Mouse (Mus musculus) bone marrow, adult 2 months (tissue): Measurements from ENCODE around the gene Enho. TPM values are rescaled to one million over a fixed set of nuclear protein-coding genes. Genes with fewer than 3 reads are reported as not detected.
A peak's percentile ranks its signal among the peaks of the same experiment; 100 is the strongest.

ENCODE experiments used
- H3K27ac ChIP-seq: fragments of 200-500 bp; 2 replicates; pipeline ENCODE4 v1.5.1; 2012; ENCODE audit warnings: low read depth, mild to moderate bottlenecking, control low read depth, inconsistent platforms, low read length; ENCODE audit not compliant: control insufficient read depth, poor library complexity, insufficient read depth
- H3K4me1 ChIP-seq: fragments of 200-500 bp; 2 replicates; pipeline ENCODE4 v1.6.1; 2011; ENCODE audit warnings: low read length; ENCODE audit not compliant: control insufficient read depth, insufficient read depth
- H3K4me3 ChIP-seq: fragments of 200-500 bp; replicated peaks from 2 replicates; pipeline ENCODE3; 2011; ENCODE audit warnings: mild to moderate bottlenecking, low read depth, low read length, control low read depth; ENCODE audit not compliant: control insufficient read depth
- CTCF ChIP-seq: fragments of 200-500 bp; IDR thresholded peaks from 2 replicates; pipeline ENCODE4 v1.5.1; 2011; ENCODE audit warnings: low read length, control low read depth; ENCODE audit not compliant: control insufficient read depth, insufficient read depth
- POLR2A ChIP-seq: fragments of 200-500 bp; IDR thresholded peaks from 2 replicates; pipeline ENCODE4 v1.6.1; 2011; ENCODE audit warnings: low read depth, mild to moderate bottlenecking, control low read depth, low read length, borderline replicate concordance; ENCODE audit not compliant: control insufficient read depth
- WGBS: fragments of 180-500 bp; shearing (Covaris S2); methylation state at CpG from one replicate; pipeline ENCODE4 v1.1.7; 2018; 5-methylcytosine and 5-hydroxymethylcytosine counted together
- polyA plus RNA-seq: library from polyadenylated mRNA; stranded (reverse); fragments of >200 nt; gene quantifications from 2 replicates; pipeline ENCODE4 v1.2.4, GENCODE M21; 2011; ENCODE audit warnings: low replicate concordance; ENCODE audit not compliant: missing spikeins, insufficient read depth, insufficient read length

Gene Enho
- polyA plus RNA-seq, 1 experiment: 1.2 TPM

DNA sequence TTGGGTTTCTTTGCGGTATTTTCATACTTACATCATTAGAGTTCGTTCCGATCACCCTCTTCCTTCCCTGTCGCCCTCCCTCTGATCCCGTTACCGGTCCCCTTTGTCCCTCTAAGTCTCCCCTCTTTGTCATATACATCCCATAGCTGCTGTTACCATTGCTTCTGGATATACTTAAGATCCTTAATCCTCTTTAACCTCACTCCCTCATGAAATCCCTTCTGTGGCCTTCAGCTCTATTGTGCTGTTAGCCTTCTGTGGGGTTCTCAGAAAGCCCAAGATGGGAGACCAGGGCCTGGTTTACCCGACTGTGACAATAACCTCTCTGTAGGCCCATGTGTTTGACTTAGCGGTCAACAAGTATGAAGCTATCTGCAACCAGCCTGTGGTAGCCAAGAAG is 5.5 kb downstream of the Enho start:
- TF ChIP-seq POLR2A (no peak), CTCF (no peak)
- Histone ChIP-seq H3K4me3 (no peak overlapping the region), H3K4me1 (peaks cover 2% of the 10 kb centered on the region), H3K27ac (no peak overlapping the region)
- WGBS: 87% methylated on average over 8 of the region's 8 CpGs

DNA sequence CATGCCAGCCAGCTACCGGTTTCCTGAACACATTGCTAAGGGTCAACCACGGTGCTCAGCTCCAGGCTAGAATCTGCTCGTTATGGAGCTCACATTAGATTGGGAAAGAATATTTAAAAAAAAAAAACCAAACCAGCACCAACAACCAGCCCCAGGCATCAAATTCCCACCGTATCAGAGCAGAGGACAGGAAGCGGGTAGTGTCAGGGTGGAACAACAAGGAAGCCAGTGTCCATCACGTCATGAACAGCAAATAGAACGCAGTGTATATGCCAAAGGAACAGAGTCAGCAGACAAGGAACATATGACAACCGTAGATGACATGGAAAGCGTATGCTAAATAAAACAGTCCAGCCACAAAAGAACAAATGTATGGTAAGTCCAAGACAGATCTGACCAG is 7.1 kb downstream of the Enho start:
- no peaks in the 10 kb centered on the region for H3K4me1 ChIP-seq
- WGBS: 50% methylated on average over 9 of the region's 9 CpGs
- no peak overlapping the region for H3K4me3 ChIP-seq
- no peak overlapping the region for H3K27ac ChIP-seq
- TF ChIP-seq POLR2A: no peak
- TF ChIP-seq CTCF: no peak

GRCm38 (mm10) chr4:41631390-41631789 is 8.7 kb downstream of the Enho start:
- no peak overlapping the region for H3K27ac ChIP-seq
- H3K4me3 ChIP-seq: no peak overlapping the region
- TF ChIP-seq CTCF: no peak
- no peak for TF ChIP-seq POLR2A
- 23% methylated on average over 11 of the region's 11 CpGs for WGBS
- H3K4me1 ChIP-seq: no peaks in the 10 kb centered on the region

DNA sequence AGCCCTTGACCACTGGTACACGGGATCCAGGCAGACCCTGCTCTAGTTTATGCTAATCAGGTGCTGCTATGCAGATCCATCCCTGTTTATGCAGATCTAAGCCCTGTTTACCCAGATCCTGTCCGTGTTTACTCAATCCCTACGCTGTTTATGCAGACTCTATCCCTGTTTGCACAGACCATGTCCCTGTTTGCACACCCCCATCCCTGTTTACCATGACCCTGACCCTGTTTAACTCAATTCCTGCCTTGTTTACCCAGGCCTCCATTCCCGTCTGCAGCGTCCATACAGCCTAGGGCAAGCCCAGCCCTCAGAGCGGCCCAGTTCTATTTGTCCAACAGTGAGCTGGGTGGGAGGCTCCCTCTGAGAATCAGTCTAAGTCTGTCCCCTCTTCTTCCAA is 9.9 kb downstream of the Enho start:
- WGBS: 75% methylated on average over 6 of the region's 6 CpGs
- TF ChIP-seq POLR2A (no peak), CTCF (no peak)
- Histone ChIP-seq H3K4me1 (no peaks in the 10 kb centered on the region), H3K27ac (no peak overlapping the region), H3K4me3 (no peak overlapping the region)

DNA sequence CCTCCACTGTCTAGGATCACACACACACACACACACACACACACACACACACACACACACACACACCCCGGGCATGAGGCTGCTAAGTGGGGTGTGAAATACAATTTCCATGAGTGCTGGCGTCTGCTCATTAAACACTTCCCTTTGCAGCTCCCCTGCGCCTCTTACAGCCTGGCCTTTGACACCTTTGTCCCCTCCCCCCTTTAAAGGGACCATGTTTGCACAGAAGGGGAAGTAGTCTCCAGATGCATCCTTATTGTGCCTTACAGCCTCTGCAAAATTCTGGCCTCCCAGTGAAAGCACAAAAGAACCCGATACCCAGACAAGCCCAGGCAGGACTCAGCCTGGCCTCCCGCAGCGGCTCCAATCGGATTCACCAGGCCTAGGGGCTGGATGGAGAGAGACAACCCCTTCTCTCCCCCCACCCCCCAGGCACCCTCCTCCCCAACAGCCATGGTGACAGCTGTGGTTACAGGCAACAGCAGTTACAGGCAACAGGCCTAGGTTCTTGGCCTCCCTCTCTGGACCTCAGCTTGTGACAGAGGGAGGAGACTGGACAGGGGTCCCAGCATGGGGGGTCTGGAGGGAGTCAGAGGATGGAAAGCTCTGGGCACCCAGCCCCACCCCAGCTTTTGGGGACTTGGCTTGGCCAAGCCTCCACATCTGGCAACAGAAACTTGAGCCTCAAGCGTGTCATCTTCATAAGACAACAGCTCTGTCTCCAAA is 11.8 kb downstream of the Enho start:
- Histone ChIP-seq H3K4me3 (no peak overlapping the region), H3K4me1 (no peaks in the 10 kb centered on the region), H3K27ac (0 out of 2 replicates have a peak overlapping the region, but pooled peaks have one; percentile 12)
- WGBS: 8% methylated on average over 8 of the region's 8 CpGs
- no peak for TF ChIP-seq POLR2A

DNA sequence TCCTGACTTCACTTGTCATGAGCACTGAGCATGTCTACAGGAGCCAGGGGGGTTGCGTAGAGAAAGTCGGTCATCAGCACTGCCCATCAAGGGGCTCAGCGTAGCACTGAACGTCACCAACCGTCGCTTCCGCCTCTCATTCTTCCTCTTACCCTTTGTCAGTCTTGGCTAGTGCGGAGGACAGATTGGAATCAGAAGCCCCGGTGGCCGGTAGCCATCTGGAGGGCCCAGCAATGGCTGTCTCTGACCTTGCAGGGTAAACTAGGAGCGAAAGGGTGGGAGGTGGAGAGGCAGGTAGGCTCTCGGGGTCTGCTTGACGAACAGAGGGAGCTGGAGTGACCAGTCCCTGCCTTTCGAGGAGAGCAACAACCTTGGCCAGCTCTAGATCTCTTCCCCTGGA is 18.1 kb downstream of the Enho start:
- TF ChIP-seq CTCF: no peak
- no peak for TF ChIP-seq POLR2A
- 83% methylated on average over 14 of the region's 14 CpGs for WGBS
- Histone ChIP-seq H3K27ac (no peak overlapping the region), H3K4me1 (no peaks in the 10 kb centered on the region), H3K4me3 (no peak overlapping the region)

DNA sequence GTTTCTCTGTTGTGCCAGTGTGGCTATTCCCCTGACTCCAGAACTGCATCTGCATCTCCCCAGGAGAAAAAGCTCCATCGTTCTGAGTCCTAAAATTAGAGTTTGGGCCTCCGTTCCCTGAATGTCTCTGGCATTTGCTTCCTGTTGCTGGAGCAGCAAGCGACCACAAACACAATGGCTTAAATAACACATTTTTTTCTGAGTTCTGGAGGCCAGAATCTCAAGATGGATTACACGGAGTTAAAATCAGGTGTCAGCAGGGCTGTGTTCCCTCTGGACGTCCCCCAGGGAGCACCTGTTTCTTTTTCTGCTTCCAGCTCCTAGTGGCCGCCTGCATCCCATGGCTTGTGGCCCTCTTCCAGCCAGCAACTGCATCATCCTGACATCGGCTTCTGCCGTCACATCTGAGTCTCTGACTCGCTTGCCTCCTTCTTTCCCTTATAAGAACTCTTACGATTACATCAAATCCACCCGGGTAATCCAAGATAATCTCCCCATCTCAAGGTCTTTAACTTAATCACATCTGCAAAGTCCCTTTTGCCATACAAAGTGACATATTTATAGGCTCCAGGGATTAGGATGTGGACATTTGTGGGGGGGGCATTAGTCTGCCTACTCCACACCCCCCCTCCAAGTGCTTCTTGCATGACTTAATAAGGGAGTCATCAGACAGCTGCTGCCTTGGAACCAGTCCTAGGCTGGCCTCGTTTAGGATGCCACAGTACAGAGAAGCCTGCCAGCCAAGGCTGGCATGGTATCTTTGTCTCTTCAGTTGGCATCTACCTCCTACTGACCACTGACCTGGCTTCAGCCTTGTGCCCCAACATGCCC is 21.0 kb downstream of the Enho start:
- H3K4me1 ChIP-seq: no peaks in the 10 kb centered on the region
- no peak overlapping the region for H3K4me3 ChIP-seq
- no peak overlapping the region for H3K27ac ChIP-seq
- TF ChIP-seq POLR2A: no peak
- TF ChIP-seq CTCF: no peak
- 74% methylated on average over 12 of the region's 12 CpGs for WGBS

DNA sequence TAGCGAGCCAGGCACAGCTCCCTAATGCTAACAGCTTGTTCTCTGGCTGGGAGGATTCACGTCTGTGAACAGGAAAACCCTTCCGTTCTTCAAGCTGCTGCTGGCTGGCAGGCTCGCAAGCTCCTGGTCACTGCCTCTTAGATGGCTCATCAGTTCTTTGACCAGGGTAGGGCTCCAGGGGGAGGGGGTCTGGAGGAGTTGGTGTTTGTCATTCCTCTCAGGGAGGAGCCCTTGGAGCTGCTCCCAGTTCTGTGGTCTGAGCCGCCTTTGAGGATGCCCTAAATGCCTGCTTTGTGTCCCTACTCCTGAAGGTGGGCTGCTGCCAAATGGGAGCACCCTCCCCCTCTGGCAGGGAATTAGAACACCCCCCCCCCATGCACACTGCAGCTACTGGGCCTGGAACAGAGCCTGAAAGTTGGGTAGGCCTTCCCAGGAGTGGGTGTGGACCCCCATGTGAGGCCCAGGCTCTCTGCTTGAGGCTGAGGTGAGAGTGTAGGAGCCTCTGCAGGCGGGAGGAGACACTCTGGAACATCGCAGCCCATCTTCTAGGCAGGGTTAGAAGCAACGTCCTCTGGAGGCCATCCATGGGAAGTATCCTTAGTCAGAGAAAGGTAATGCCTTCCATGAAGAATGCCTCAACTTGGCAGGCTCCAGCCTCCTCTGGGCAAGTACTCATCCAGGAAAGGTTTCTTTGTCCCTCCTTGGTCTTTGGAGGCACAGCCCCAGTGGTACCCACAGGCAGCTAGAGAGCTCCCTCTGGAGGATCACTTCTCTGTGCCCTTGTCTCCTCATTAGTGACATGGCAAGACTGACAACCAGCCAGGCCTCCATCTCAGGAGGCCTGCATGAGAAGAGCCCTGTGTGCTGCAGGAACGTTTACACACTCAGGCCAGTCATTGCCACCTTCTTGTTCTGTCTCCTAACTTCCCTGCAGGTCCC is 24.2 kb downstream of the Enho start:
- Histone ChIP-seq H3K27ac (no peak overlapping the region), H3K4me3 (no peak overlapping the region), H3K4me1 (no peaks in the 10 kb centered on the region)
- WGBS: 75% methylated on average over 9 of the region's 9 CpGs
- TF ChIP-seq POLR2A (no peak), CTCF (no peak)
